Mouse (Mus musculus) stomach, embryonic 14.5 days (tissue): ENCODE measurements around the gene Pxk. TPM values are rescaled to one million over a fixed set of nuclear protein-coding genes. Genes with fewer than 3 reads are reported as not detected.

Experiments used
- ATAC-seq: fragments of 200-750 bp; cut with Nextera tagmentation; 2 replicates; pipeline ENCODE4 v1.8.0; 2017; ENCODE audit warnings: low read depth, moderate TSS enrichment; ENCODE audit not compliant: insufficient number of reproducible peaks, insufficient read depth, low FRiP score
- H3K27ac ChIP-seq: fragments of 300-500 bp; sonication (generic); 2 replicates; pipeline ENCODE4 v1.5.1; 2014; ENCODE audit warnings: mild to moderate bottlenecking, low read length, moderate library complexity, mixed read lengths
- H3K27me3 ChIP-seq: fragments of 300-500 bp; sonication (generic); 2 replicates; pipeline ENCODE4 v1.6.1; 2014; ENCODE audit warnings: low read length, control low read depth, mixed read lengths; ENCODE audit not compliant: control insufficient read depth, insufficient read depth
- H3K36me3 ChIP-seq: fragments of 300-500 bp; sonication (generic); 2 replicates; pipeline ENCODE4 v1.6.1; 2014; ENCODE audit warnings: mild to moderate bottlenecking, control low read depth, low read length, moderate library complexity, mixed read lengths; ENCODE audit not compliant: control insufficient read depth, insufficient read depth
- H3K4me1 ChIP-seq: fragments of 300-500 bp; sonication (generic); 2 replicates; pipeline ENCODE4 v1.6.1; 2014; ENCODE audit warnings: low read length, control low read depth, mixed read lengths; ENCODE audit not compliant: control insufficient read depth, insufficient read depth
- H3K4me2 ChIP-seq: fragments of 300-500 bp; sonication (generic); replicated peaks from 2 replicates; pipeline ENCODE4 v1.6.1; 2014; ENCODE audit warnings: low read depth, low read length, control low read depth
- H3K4me3 ChIP-seq: fragments of 300-500 bp; sonication (generic); 2 replicates; pipeline ENCODE4 v1.5.1; 2014; ENCODE audit warnings: low read depth, low read length, control low read depth
- H3K9ac ChIP-seq: fragments of 300-500 bp; sonication (generic); replicated peaks from 2 replicates; pipeline ENCODE4 v1.6.1; 2014; ENCODE audit warnings: low read depth, mild to moderate bottlenecking, control low read depth, low read length, moderate library complexity, mixed read lengths
- H3K9me3 ChIP-seq: fragments of 300-500 bp; sonication (generic); 2 replicates; pipeline ENCODE4 v1.6.1; 2016; ENCODE audit warnings: low read depth, low read length, control low read depth; ENCODE audit not compliant: control insufficient read depth
- WGBS: fragments of 180-500 bp; shearing (Covaris S2); extraction: QIAGEN DNeasy Blood & Tissue Kit; methylation state at CpG from one replicate; pipeline ENCODE4 v1.1.7; 2014; 5-methylcytosine and 5-hydroxymethylcytosine counted together
- polyA plus RNA-seq: library from polyadenylated mRNA; unstranded; fragments of >200 nt; fragmentation: Nextera tagmentation; extraction: Ambion mirVana; gene quantifications from 2 replicates; pipeline ENCODE4 v1.2.1, GENCODE M21; 2014

The Pxk gene
- polyA plus RNA-seq, 1 experiment from 2014 or later: 47.2 TPM

DNA sequence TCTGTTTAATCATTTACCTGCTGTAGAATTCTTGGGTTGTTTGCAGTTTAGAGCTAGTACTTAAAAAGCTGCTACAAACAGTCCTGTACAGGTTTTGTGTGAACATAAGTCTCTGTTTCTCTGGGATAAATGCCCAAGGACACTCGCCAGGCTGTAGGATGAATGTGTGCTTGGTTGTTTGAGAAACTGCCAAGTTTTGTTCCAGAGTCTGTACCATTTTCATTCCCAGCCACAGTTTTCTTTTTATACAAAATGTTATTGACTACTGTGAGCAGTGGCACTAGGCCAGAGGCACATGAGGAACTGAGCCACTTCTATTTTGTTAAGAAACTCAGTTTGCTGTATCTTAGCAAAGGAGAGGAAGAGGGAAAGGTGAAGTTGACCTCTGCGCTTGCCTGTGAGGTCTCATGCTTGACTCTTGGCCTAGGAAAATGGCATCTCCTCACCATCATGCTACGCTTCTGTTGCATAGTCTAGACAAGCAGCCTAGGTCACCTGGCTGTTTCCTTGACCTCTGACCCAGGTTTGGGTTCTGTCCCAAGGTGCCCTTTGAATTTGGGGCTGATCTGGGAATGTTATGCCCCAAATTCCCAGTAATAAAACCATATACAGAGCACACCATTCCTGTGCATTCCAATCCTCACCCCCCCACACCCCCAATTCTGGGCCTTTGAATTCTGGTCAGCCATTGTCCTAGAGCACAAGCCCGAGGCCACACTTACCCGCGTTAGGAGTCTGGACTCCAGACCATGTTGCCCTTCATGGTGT lies 88.5 kb downstream of the Pxk start:
- H3K36me3 ChIP-seq: no peaks in the 10 kb centered on the region
- no peaks in the 10 kb centered on the region for H3K27me3 ChIP-seq
- H3K4me1 ChIP-seq: no peaks in the 10 kb centered on the region
- H3K4me3 ChIP-seq: no peak overlapping the region
- no peak overlapping the region for H3K9ac ChIP-seq
- no peak overlapping the region for H3K27ac ChIP-seq
- ATAC-seq: no peak
- WGBS: 84% methylated on average over 6 of the region's 6 CpGs
- no peak overlapping the region for H3K4me2 ChIP-seq
- no peaks in the 10 kb centered on the region for H3K9me3 ChIP-seq

GRCm38 (mm10) chr14:8190556-8190955 lies 92.5 kb downstream of the Pxk start:
- Histone ChIP-seq H3K9me3 (no peaks in the 10 kb centered on the region), H3K27me3 (no peaks in the 10 kb centered on the region), H3K27ac (no peak overlapping the region), H3K36me3 (no peaks in the 10 kb centered on the region), H3K4me2 (no peak overlapping the region), H3K9ac (no peak overlapping the region), H3K4me3 (no peak overlapping the region), H3K4me1 (no peaks in the 10 kb centered on the region)
- ATAC-seq: no peak
- 96% methylated on average over 3 of the region's 3 CpGs for WGBS

DNA sequence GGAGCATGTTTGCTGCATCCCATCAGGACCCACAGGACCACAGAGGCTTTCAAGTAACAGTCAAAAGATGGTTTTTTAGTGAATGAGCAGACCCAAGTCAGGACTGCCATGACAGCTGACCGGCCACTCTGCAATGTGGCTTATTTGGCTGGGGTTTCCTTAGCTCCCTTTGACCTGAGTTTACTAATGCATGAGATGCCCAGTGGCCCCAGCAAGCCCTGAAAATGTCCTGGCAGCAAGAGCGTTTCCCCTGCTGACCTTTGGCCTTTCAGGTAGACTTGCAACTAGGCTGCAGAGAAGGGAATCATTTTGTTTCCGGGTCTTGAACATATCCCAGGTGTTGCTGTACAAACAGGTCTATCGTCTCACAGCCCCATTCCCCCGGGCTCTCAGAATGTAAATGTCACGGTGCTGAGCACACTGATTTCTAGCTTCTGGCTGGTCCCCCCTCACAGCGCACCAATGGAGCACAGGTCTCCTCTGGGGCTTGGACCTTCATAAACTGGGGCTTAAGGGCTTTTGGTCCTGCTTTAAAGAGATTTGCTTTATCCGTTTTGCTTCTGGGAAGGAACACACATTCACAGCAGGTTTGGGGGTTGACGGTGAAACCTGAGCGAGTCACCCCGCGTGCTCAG lies 93.4 kb downstream of the Pxk start:
- H3K36me3 ChIP-seq: no peaks in the 10 kb centered on the region
- H3K4me1 ChIP-seq: no peaks in the 10 kb centered on the region
- H3K4me3 ChIP-seq: no peak overlapping the region
- H3K4me2 ChIP-seq: no peak overlapping the region
- no peaks in the 10 kb centered on the region for H3K9me3 ChIP-seq
- no peaks in the 10 kb centered on the region for H3K27me3 ChIP-seq
- H3K27ac ChIP-seq: no peak overlapping the region
- WGBS: 56% methylated on average over 12 of the region's 12 CpGs
- H3K9ac ChIP-seq: no peak overlapping the region
- ATAC-seq: no peak

DNA sequence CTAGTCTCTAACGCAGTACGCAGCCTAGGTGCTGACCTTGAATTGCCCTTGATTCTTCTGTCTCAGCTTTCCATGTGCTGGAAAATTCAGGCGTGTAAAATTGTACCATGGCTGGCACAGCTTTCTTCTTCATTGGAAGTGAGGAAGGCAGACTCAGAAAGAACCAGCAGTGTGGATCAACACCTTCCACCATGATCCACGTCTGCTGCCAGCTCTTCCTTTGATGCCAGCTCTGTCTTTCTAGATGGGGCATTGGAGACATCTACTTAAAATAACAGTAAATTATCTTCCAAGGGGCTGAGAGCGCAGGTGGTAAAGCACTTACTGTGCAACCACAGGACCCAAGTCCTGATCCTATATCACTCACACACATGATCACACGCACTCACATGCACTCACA lies 94.7 kb downstream of the Pxk start:
- Histone ChIP-seq H3K36me3 (no peaks in the 10 kb centered on the region), H3K4me1 (no peaks in the 10 kb centered on the region), H3K4me2 (no peak overlapping the region), H3K27ac (no peak overlapping the region), H3K27me3 (no peaks in the 10 kb centered on the region), H3K4me3 (no peak overlapping the region), H3K9ac (no peak overlapping the region), H3K9me3 (no peaks in the 10 kb centered on the region)
- WGBS: 90% methylated on average over 6 of the region's 6 CpGs
- no peak for ATAC-seq

DNA sequence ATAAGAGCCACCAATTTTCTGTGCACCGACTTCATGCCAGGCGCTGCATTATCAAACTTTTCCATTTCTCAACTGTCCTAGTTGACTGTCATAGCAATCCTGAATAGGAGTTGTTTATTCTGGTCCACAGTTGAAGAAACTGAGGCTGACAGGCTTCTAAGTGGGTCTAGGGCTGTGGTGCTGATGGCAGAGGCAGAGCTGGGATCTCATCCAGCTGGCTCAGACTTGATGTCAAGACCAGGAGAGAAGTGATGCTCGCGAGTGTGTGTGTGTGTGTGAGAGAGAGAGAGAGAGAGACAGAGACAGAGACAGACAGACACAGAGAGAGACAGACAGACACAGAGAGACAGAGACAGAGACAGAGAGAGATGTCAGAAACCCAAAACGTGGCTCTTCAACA lies 102.8 kb downstream of the Pxk start:
- WGBS: 77% methylated on average over 5 of the region's 5 CpGs

DNA sequence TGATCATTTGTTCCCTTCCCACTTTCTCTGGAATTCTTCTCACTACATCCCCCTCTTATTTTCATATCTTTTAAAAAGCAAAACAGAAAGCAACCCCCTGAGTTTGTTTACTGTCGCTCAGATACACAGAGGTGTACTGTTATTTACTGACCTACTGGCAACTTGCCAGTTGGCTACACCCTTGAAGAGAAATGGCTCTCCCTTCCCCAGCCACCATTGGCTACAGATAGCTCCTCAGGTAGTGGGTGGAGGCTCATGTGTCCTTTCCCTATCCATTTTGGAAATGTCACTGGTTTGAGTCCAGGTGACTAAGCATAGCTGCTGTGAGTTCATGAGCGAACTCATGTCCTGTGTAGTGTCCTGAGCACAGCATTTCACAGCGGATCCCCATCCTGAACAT lies 103.7 kb downstream of the Pxk start:
- H3K4me2 ChIP-seq: no peak overlapping the region
- no peaks in the 10 kb centered on the region for H3K27me3 ChIP-seq
- no peaks in the 10 kb centered on the region for H3K4me1 ChIP-seq
- no peak for ATAC-seq
- whole genome bisulfite sequencing: 78% methylated on average over 3 of the region's 3 CpGs
- H3K36me3 ChIP-seq: no peaks in the 10 kb centered on the region
- no peaks in the 10 kb centered on the region for H3K9me3 ChIP-seq
- H3K4me3 ChIP-seq: no peak overlapping the region
- no peak overlapping the region for H3K9ac ChIP-seq
- H3K27ac ChIP-seq: no peak overlapping the region

More for the DNA sequence above, 102.8 kb downstream of the Pxk start:
- H3K4me3 ChIP-seq: no peak overlapping the region
- no peak for ATAC-seq
- no peaks in the 10 kb centered on the region for H3K4me1 ChIP-seq
- no peaks in the 10 kb centered on the region for H3K36me3 ChIP-seq
- no peaks in the 10 kb centered on the region for H3K27me3 ChIP-seq
- no peak overlapping the region for H3K4me2 ChIP-seq
- no peak overlapping the region for H3K27ac ChIP-seq
- H3K9ac ChIP-seq: no peak overlapping the region
- H3K9me3 ChIP-seq: no peaks in the 10 kb centered on the region

DNA sequence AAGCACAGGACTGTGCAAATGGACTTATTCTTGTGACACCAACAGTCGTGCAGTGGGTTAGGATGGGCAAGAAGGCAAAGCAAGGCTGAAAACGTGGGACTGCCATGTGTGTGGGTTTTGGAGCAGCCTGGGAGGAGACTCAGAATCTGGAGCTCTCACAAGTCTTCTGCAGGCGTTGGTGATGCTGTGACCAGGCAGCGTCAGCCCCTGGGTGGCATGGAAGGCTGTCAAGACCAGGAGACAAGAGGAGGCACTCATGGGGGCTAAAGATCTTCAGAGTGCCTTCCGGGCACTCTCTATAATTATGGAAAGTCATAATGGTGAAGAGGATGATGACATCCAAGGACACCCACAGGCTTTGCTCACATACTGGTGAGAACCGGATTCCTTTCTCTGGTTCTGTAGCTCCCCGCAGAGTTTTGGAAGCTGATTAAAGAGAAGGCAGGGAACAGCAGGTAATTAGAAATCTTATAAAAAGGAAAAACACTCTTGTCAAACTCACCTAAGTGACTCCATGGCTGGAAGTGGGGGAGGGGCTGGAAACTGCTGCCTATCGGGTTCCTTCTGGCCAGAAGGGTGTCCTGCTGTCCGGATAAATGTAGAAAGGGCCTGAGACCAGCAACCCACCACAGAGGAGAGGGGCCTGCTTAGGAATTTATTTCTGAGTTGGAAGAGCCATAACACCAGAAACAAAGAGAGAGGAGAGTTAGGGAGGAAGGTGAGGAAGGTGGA lies 108.3 kb downstream of the Pxk start:
- H3K9ac ChIP-seq: no peak overlapping the region
- H3K9me3 ChIP-seq: no peaks in the 10 kb centered on the region
- no peaks in the 10 kb centered on the region for H3K36me3 ChIP-seq
- no peak for ATAC-seq
- no peak overlapping the region for H3K4me2 ChIP-seq
- no peak overlapping the region for H3K4me3 ChIP-seq
- no peak overlapping the region for H3K27ac ChIP-seq
- no peaks in the 10 kb centered on the region for H3K4me1 ChIP-seq
- no peaks in the 10 kb centered on the region for H3K27me3 ChIP-seq
- WGBS: 62% methylated on average over 9 of the region's 9 CpGs

DNA sequence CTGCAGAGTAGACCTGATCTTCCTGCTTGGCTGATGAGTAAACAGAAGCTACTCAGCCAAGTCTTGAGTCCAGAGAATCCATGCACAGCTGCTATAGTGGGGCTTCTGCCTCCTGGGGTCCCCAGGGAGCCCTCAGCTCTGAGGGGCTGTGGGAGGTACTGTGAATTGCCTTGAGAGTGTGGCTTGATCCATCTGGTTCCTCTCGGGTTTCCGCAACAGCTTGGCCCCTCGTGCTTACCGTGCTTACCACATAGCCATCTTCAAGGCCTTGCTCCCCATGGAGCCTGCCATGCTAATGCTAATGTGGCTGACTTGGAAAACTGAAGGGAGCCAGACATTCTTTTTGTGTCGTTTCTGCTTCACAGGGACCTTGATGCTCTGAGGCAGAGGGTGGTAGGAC lies 109.1 kb downstream of the Pxk start:
- Histone ChIP-seq H3K27me3 (no peaks in the 10 kb centered on the region), H3K27ac (no peak overlapping the region), H3K4me3 (no peak overlapping the region), H3K4me2 (no peak overlapping the region), H3K4me1 (no peaks in the 10 kb centered on the region), H3K36me3 (no peaks in the 10 kb centered on the region), H3K9ac (no peak overlapping the region), H3K9me3 (no peaks in the 10 kb centered on the region)
- ATAC-seq: no peak
- 40% methylated on average over 5 of the region's 5 CpGs for WGBS
